Mouse (Mus musculus): ENCODE measurements around the gene Lamc2.

Gene Lamc2

DNA sequence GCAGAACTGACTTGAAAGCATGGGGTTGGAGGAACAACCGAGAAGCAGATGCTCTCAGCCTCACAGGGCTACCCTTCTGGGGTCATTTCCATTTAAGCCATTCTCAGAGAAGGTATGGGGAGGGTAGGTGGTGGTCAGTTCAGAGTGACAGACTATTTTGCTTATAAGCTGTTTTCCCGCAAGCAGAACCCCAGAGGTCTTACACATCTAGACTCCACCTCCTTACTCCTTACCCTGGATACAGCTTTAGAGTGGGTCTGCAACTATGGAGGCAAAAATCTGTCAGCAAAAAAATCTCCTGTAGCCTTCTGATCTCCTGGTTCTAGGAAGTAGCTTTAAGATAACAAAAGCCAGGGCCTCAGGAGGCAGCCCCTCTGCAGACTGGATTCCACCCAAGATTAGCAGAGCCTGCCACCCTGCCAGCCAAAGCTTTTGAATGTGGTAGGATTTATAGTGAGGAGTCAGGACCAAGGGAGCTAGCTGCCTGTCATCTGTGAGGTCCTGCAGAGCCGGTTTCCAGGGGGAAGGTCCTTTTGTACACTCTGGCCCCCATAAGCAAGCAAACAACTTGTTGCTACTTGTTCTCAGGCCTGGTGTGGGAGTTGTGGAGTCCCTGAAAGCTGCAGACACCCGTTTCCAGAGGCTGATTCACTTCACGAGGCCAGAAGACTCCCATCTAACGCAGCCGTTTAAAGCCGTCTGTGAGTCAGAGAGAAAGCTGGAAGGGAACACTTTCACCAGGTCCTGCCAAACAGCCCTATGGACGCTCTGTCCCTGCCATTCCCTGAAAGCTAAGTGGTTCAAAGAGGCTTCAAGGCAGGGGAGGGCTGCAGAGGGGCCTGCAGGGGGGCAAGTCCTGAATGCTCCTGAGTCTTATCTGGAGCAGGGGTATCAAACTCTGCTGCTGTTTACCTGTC is 52.1 kb downstream of the Lamc2 start:
- in situ Hi-C loops (cut with MboI; ENCODE audit: unreplicated experiment in 2 of 2) = no loop called here

DNA sequence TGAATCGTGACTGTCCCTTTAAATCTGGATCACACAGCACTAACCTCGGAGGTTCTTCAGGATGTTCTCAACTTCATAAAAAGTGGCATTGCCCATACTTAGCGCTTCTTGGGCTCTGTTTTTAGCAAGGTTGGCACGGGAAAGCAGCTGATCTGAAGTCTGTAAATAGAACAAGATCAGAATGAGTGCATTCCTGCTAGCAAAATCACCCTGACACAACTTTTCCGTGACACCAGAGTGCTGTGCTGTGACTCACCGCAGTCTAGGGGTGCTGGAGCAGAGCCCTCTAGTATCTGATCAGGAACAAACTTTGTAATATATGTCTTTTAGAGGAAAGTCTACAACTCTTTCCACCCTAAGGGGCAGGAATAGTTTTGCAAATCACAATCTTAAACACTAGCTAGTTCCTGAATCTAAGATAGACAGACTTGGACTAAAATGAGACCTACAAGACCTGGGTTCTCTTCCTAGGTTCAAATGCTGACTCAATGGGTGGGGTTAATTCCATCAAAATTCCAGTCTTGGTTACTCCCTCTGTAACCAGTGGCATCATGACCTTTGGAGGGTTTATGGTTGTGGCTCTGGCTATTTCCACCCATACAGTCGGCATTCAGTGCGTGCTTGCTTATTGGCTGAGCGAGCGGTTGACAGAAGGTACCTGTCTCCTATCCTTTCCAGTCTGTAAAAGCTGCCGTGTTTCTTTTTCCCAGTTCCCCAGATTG is 56.1 kb downstream of the Lamc2 start:
- in situ Hi-C loops (cut with MboI; ENCODE audit: unreplicated experiment in 2 of 2) = no loop called here

DNA sequence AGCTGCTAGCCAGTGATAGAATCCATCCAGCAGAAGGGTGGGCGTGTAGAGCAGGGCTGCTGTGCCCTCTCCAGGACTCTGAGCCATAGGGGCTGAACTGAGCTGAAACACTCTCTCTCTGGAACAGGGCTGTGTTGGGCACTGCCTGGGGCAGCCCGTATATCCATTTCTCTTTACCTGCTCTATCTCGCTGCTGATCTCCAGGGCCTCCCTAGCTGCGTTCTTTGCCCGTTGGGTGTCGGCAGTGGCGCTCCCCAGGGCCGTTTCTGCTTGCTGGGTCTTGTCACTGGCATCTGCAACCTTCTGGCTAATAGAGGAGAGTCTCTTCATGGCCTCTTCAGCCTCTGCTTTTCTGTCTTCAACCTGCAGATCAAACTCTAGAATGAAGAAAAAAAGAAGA is 57.5 kb downstream of the Lamc2 start:
- in situ Hi-C loops (cut with MboI; ENCODE audit: unreplicated experiment in 2 of 2) = no loop called here

DNA sequence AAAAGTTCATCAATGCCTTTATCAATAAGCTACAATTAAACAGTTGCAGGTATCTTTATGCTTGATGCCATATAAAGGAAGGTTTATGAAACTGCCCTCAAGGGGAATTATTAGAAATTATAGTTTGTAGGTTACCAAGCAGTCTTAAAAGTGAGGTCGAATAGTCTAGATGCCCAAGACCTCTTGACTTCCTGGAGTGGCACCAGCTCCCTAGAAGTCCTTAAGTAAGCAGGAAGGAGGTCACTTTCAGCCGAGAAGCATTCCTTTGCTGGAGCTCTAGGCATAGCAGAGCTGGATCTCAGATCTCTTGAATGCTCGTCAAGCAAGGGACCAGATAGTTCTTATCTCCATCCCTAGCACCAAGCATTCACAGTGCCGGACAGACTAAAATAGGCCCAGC is 58.6 kb downstream of the Lamc2 start:
- in situ Hi-C loops (cut with MboI; ENCODE audit: unreplicated experiment in 2 of 2) = no loop called here

DNA sequence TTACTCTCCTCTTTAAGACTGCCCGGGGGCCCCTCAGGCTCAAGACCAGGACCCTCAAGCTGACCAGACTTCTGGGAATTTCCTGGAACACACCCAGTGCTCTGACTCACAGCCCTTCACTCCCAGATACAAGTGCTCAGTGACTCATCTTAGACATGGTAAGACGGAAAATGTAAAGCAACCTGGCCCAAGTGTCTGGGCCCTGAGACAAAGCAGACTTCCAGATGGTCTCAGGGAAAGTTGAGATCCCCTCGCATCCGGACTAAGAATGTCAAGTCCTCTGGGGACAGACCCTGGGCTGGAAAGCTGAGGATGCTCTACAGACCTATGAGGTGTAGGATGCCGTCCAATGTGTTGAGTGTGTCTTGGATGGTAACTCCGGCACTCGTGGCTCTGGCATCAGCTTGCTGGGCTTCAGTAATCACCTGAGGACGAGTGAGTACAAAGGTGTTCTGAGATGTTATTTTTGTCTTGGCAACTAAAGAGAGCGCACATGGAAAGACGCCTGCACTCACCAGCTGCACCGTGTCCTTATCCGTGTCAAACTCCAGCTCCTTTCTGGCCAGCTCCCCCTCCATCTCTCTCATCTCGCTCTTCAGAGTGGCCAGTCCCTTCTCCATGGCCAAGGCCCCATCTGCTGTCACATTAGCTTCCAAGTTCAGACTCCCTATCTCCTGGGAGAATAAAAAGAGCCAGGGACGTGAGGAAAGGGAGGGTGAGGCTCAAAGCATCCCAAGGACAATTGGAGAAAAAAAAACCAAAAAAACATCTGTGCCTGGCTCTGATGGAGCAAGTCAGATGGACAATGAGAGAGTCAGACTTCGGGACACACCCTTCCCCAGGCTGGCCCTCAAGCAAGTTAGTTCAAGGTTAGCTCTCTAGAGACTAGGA is 59.5 kb downstream of the Lamc2 start:
- in situ Hi-C loops (cut with MboI; ENCODE audit: unreplicated experiment in 2 of 2) = no loop called here

DNA sequence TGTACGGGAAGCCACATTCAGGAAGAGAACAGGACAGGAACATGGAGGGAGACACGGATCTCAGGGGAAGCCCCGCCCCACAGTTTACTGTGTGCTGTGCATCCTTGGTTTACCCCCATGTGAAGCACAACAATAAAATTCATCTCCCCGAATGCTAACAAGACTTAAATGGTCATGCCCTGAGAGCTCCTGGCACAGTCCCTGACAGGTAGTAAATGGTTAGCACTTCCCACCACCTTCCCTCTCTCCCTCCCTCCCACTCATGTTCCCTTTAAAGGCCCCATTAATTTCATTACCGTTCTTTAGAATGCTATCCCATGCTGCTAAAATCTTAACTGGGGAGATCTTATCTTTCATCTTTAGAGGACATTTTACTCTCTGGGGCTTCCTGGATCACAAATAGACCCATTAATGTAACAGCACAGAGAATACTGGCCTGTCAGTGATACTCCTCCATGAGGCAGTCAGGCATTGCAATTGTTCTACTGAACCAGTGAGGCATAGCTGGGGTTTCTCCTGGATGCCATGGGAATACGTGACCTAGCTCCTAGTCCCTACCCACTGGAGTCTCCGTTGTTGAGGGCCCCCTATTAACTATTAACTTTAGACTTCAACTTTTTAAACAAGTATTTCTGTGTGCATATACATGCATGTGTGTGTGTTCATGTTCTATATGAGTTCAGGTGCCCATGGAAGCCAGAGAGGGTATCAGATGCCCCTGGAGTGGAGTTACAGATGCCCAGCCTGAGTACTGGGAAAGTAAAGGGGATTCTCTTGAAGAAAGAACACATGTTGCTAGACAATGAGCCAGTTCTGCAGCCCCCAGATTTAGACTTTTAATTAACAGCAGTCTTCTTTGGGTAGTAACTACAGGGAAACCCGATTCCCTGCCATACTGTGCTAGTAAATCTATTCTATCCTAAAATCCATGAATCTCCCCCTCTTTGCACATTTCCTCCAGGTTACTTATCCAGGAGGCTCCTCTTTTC is 60.7 kb downstream of the Lamc2 start:
- in situ Hi-C loops (cut with MboI; ENCODE audit: unreplicated experiment in 2 of 2) = no loop called here

DNA sequence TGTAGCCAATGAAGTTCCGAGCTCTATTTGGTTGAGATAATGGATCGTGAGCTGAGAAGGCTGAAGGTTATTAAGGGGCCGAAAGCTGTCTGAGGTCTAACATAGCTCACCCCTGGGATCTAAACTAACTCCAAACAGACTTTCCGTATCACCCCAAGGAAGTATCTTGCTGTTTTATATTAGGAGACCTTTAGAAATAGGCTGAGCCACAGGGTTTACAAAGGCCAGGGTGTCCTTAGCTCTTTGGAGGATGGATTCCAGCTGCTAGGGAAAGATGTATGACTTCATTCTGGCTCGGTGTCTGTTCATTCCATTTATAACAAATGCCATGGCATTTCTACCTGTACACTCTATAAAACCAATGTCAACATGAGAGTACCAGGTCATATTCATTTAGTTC is 61.7 kb downstream of the Lamc2 start:
- in situ Hi-C loops (cut with MboI; ENCODE audit: unreplicated experiment in 2 of 2) = loop anchor here in 1 of 2 experiments (25.0 kb wide), 1 partner anchor 88 kb away; no protein-coding TSS in a partner anchor

DNA sequence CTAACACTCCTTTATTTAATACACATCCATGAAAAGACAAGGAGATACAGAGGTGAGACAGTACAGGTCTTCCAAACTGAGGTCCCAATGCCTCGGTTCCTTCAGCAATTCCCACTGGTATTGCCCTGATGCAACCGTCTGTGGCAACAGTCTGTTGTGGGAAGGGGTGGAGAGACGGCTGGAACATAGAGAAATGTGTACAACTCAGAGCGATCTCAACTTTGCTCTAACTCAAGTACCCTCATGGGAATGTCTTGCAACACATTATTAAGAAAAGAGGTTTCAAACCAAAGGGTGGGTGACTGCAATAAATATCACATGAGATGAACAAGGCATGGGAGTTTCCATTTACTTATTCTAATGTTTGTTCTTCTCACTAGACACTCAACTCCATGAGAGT is 63.5 kb downstream of the Lamc2 start:
- in situ Hi-C loops (cut with MboI; ENCODE audit: unreplicated experiment in 2 of 2) = loop anchor here in 1 of 2 experiments (25.0 kb wide), 1 partner anchor 90 kb away; no protein-coding TSS in a partner anchor

DNA sequence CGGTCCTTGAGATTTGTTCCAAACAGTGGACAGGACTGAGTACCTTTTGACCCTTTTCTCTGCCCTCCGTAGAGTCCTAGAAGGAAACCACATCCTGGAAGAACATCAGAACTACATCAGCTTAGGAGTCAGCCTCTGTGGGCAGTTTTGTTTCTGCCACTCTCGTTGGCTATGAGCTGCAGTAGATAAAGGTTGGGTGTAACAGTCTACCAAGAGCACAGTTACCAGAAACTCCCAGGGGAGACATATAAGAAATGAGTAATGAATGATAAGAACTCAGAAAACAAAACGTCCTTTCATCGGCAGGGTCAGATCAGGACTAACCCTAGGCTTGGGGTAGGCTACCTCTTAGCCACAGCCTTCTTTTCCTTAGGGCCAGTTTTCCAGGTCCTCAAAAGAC is 64.9 kb downstream of the Lamc2 start:
- in situ Hi-C loops (cut with MboI; ENCODE audit: unreplicated experiment in 2 of 2) = loop anchor here in 1 of 2 experiments (25.0 kb wide), 1 partner anchor 91 kb away; no protein-coding TSS in a partner anchor

DNA sequence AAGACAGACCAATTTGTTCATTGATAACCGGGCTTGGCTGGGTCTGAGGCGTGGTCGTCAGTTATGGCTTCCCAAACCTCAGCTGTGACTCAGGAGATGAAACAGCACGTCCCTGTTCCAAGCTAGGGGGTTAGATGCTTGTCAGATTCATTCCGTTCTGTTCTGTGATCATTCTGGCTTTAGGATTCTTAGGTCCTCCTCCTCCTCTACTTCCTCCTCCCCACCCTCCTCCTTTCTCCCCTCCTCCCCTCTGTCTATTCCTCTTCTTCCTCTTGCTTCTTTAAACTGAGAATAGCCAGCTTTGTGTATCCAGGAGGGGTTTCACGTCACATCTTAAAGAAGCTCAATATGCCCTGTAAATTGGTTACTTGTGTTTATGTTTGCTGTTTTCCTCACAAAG is 65.7 kb downstream of the Lamc2 start:
- in situ Hi-C loops (cut with MboI; ENCODE audit: unreplicated experiment in 2 of 2) = loop anchor here in 1 of 2 experiments (25.0 kb wide), 1 partner anchor 92 kb away; no protein-coding TSS in a partner anchor

DNA sequence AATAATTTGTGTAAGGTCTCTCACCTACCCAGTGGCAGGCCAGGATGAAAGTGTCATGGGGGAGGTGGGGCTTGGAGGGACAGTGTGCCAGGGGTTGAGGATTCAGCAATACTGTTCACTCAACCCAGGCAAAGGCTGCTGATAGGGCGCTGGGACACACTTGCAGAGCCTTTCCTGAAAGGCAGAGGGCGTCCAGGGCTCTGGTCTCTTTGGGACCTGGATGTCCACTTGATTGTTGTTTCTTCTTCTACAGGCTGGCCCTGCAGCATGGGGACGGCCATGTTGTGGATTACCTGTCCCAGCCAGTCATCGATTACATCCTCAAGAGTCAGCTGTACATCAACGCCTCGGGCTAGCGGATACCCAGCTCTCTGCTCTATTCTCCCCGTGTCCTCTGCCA is 70.9 kb downstream of the Lamc2 start:
- in situ Hi-C loops (cut with MboI; ENCODE audit: unreplicated experiment in 2 of 2) = loop anchor here in 1 of 2 experiments (25.0 kb wide), 1 partner anchor 97 kb away; no protein-coding TSS in a partner anchor

DNA sequence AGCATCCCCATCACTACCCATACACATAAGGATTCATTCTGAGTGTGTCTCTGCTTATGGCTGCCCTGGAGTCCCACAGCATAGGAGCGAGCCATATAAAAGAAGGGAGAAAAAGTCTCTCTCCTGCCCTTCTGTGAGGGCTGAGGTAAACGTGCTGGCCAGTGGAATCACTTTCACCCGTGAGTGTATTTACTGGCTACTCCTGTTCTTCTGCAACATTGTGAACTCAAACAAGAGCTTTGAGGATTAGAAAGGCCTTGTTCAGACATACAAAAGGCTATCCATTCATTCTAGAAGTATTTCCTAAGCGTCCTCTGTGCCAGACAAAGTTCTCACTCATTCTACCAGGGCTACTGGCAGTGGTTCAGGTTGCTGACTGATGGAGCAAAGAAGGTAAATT is 74.7 kb downstream of the Lamc2 start:
- in situ Hi-C loops (cut with MboI; ENCODE audit: unreplicated experiment in 2 of 2) = loop anchor here in 1 of 2 experiments (25.0 kb wide), 1 partner anchor 101 kb away; no protein-coding TSS in a partner anchor

DNA sequence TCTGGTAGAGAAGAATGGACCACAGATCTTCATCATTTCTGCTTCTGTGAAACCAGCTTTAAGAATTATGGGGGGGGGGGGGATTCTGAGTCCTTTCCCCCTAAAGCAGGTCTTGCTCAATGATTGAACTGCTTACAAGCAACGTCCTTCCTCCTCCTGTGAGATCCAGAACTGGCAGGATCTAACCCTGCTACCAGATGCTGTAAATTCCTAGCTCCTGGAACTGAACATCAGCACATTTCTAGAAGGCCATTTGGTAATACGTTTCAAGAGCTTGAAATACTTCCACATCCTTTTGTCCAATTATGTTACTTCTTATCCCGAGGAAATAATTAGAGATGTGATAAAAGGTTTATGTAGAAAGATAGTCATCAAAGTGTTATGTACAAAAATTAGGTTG is 76.4 kb downstream of the Lamc2 start:
- in situ Hi-C loops (cut with MboI; ENCODE audit: unreplicated experiment in 2 of 2) = loop anchor here in 1 of 2 experiments (25.0 kb wide), 1 partner anchor 102 kb away; no protein-coding TSS in a partner anchor

DNA sequence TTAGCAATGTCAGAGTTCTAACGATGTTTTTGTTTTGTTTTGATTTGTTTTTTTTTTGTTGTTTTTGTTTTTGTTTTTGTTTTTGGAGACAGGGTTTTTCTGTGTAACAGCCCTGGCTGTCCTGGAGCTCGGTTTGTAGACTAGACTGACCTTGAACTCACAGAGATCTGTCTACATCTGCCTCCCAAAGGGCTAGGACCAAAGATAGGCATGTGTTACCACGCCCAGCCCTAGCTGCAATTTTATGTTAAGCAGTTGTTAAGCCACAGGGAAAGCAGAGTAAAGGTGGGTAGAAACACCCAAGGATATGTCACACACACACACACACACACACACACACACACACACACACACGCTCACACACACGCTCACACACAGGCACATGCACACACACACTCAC is 76.9 kb downstream of the Lamc2 start:
- in situ Hi-C loops (cut with MboI; ENCODE audit: unreplicated experiment in 2 of 2) = loop anchor here in 1 of 2 experiments (25.0 kb wide), 1 partner anchor 103 kb away; no protein-coding TSS in a partner anchor

DNA sequence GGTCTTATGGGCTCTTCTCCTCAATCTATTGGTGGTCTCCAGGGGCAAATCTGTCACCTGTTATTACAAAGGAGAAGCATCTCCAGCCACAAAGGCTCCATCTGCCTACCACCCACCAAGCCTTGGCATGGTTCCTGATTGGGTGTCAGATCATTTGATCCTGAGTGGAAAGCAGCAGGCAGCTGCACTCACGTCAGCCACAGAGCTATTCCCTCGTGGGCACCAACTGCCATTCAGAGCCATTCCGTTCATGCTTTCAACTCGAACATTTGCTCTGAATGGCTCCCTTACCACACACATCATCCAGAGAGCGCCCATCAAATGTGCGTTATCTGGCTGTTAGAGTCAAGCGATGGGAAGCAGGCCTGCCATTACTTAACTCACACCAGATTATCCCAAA is 78.4 kb downstream of the Lamc2 start:
- in situ Hi-C loops (cut with MboI; ENCODE audit: unreplicated experiment in 2 of 2) = loop anchor here in 1 of 2 experiments (25.0 kb wide), 1 partner anchor 104 kb away; no protein-coding TSS in a partner anchor

DNA sequence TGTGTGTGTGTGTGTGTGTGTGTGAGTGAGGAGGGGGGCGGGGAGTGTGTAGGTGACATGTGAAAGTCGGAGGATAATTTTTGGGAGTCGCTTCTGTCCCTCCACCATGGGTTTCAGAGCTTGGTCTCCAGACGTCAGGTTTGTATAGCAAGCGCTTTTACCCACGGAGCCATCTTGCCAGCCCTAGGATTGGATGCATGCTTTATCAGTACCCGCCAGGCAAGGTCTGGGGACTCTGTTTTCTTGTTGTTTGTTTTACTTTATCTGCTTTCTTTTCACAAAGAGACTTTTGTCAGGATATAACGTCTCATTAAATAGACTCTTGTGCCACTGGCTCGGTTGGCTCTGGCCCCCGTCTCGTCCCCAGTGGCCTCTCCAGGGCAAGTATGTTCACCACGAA is 81.4 kb downstream of the Lamc2 start:
- in situ Hi-C loops (cut with MboI; ENCODE audit: unreplicated experiment in 2 of 2) = loop anchor here (5.0 to 25.0 kb wide), 3 partner anchors 107 to 347 kb away; no protein-coding TSS in a partner anchor

DNA sequence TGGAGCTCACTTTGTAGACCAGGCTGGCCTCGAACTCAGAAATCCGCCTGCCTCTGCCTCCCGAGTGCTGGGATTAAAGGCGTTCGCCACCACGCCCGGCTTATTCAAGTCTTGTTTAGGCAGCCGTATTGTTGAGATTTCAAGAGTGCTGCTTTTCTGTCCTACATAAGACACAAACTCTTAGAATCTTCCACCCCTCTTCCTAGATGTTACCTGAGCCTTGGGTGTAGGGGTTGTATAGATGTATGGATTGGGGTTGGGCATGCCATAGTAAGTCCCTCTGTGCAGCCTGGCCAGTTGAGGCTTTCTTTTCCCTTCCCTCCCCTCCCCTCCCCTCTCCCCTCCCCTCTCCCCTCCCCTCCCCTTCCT is 83.1 kb downstream of the Lamc2 start:
- in situ Hi-C loops (cut with MboI; ENCODE audit: unreplicated experiment in 2 of 2) = loop anchor here (5.0 to 25.0 kb wide), 3 partner anchors 109 to 349 kb away; no protein-coding TSS in a partner anchor

DNA sequence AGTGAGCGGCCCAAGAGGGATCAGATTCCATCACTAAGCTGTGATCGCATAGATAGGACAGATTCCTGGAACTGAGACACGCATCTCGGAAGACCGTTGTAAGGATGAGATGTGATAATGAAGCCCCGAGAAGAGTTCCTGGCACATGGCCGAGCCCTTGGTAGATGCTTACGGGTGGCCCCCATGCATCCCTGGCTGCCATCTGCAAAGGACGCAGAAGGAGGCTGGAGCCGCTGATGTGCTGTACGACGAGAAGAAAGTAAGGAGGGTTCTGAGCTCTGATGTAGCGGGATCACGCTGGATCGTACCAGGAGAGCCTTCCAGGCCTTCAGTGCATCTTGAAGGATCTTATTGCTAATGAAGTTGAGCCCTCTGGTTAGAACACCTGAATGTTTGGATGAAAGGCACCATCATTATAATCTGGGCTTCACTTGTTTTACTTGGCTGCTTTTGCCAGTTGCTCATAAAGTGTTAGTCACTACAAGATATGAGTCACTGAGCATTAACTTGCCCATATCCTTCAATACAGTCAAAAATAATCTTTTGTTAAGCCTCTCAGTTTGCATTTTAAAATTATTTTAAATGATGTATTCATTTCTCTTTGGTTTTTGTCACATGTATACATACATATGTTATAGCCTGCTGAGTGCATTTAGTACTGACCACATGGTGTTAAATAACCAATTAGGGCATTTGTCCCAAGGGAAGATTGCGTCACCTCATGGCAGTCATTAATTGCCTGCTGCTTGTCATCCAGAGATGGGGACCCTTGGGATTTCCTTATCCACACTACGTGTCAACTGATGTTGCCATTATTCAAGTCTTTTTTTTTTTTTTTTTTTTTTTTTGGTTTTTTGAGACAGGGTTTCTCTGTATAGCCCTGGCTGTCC is 83.7 kb downstream of the Lamc2 start:
- in situ Hi-C loops (cut with MboI; ENCODE audit: unreplicated experiment in 2 of 2) = loop anchor here (5.0 to 25.0 kb wide), 3 partner anchors 110 to 350 kb away; no protein-coding TSS in a partner anchor
